Mouse (Mus musculus): ENCODE results near the gene Umodl1.
A peak's percentile ranks its signal among the peaks of the same experiment; 100 is the strongest.

The Umodl1 gene

GRCm38 (mm10) chr17:30954340-30954739 lies at the start of gene Umodl1:
Umodl1 (plus strand) TSS chr17:30954640.
- DNase-seq (ENCODE audit: low spot score in 2 of 2): no peak

GRCm38 (mm10) chr17:30907577-30907976 lies 46.9 kb upstream of the Umodl1 start:
- DNase-seq (ENCODE audit: low spot score in 2 of 2): no peak

GRCm38 (mm10) chr17:30910866-30911731 lies 43.3 kb upstream of the Umodl1 start:
- DNase-seq (ENCODE audit: low spot score in 2 of 2): no peak

- no peak for DNase-seq (ENCODE audit: low spot score in 2 of 2)
These were observed 42.7 kb upstream of the Umodl1 start for GRCm38 (mm10) chr17:30911732-30912088.

GRCm38 (mm10) chr17:30912536-30912935 lies 41.9 kb upstream of the Umodl1 start:
- no peak for DNase-seq (ENCODE audit: low spot score in 2 of 2)

GRCm38 (mm10) chr17:30914264-30914663 lies 40.2 kb upstream of the Umodl1 start:
- DNase-seq (ENCODE audit: low spot score in 2 of 2): no peak

GRCm38 (mm10) chr17:30923566-30923965 lies 30.9 kb upstream of the Umodl1 start:
- DNase-seq (ENCODE audit: low spot score in 2 of 2): no peak

- DNase-seq (ENCODE audit: low spot score in 2 of 2): no peak
These were observed 23.6 kb upstream of the Umodl1 start for GRCm38 (mm10) chr17:30930827-30931226.

GRCm38 (mm10) chr17:30932836-30933235 lies 21.6 kb upstream of the Umodl1 start:
- no peak for DNase-seq (ENCODE audit: low spot score in 2 of 2)

GRCm38 (mm10) chr17:30935301-30935700 lies 19.1 kb upstream of the Umodl1 start:
- no peak for DNase-seq (ENCODE audit: low spot score in 2 of 2)

- peak in 1 of 2 experiments; percentile 28 for DNase-seq (ENCODE audit: low spot score in 2 of 2)
These were observed 15.9 kb upstream of the Umodl1 start for GRCm38 (mm10) chr17:30938554-30938953.

- DNase-seq (ENCODE audit: low spot score in 2 of 2): no peak
These were observed 6.1 kb upstream of the Umodl1 start for GRCm38 (mm10) chr17:30948382-30948781.

- peak; percentile 41 to 76 for DNase-seq (ENCODE audit: low spot score in 2 of 2)
These were observed 3.7 kb upstream of the Umodl1 start for GRCm38 (mm10) chr17:30950780-30951179.

GRCm38 (mm10) chr17:30951600-30951999 lies 2.8 kb upstream of the Umodl1 start:
- no peak for DNase-seq (ENCODE audit: low spot score in 2 of 2)

- DNase-seq (ENCODE audit: low spot score in 2 of 2): no peak
These were observed 7.6 kb downstream of the Umodl1 start for GRCm38 (mm10) chr17:30961936-30962592.

GRCm38 (mm10) chr17:30962880-30963279 lies 8.4 kb downstream of the Umodl1 start:
- DNase-seq (ENCODE audit: low spot score in 2 of 2): no peak

- no peak for DNase-seq (ENCODE audit: low spot score in 2 of 2)
These were observed 15.5 kb downstream of the Umodl1 start for GRCm38 (mm10) chr17:30969983-30970382.

- no peak for DNase-seq (ENCODE audit: low spot score in 2 of 2)
These were observed 17.4 kb downstream of the Umodl1 start for GRCm38 (mm10) chr17:30971877-30972276.

GRCm38 (mm10) chr17:30973332-30973731 lies 18.9 kb downstream of the Umodl1 start:
- no peak for DNase-seq (ENCODE audit: low spot score in 2 of 2)

GRCm38 (mm10) chr17:30977290-30977689 lies 22.9 kb downstream of the Umodl1 start:
- DNase-seq (ENCODE audit: low spot score in 2 of 2): no peak

- no peak for DNase-seq (ENCODE audit: low spot score in 2 of 2)
These were observed 24.1 kb downstream of the Umodl1 start for GRCm38 (mm10) chr17:30978556-30978955.

GRCm38 (mm10) chr17:30983521-30983920 lies 29.1 kb downstream of the Umodl1 start:
- DNase-seq (ENCODE audit: low spot score in 2 of 2): no peak

GRCm38 (mm10) chr17:30990254-30990653 lies 35.8 kb downstream of the Umodl1 start:
- DNase-seq (ENCODE audit: low spot score in 2 of 2): peak in 1 of 2 experiments; percentile 26
